Mouse (Mus musculus) intestine, embryonic 15.5 days (tissue): ENCODE measurements at regions not wholly inside any gene's neighbourhood (a gene's known extent, or its start where the extent isn't known, plus 50 kb on each side); places are given as distances from the start of the nearest gene placed in this dataset.

Experiments
- ATAC-seq: fragments of 200-750 bp; cut with Nextera tagmentation; 2 replicates; pipeline ENCODE4 v1.8.0; 2017; ENCODE audit warnings: moderate TSS enrichment, moderate library complexity
- H3K27ac ChIP-seq: fragments of 300-500 bp; sonication (generic); 2 replicates; pipeline ENCODE4 v1.5.1; 2015; ENCODE audit warnings: mild to moderate bottlenecking, inconsistent platforms
- H3K27me3 ChIP-seq: fragments of 300-500 bp; sonication (generic); replicated peaks from 2 replicates; pipeline ENCODE4 v1.6.1; 2015; ENCODE audit warnings: inconsistent platforms
- H3K36me3 ChIP-seq: fragments of 300-500 bp; sonication (generic); 2 replicates; pipeline ENCODE4 v1.6.1; 2015; ENCODE audit warnings: inconsistent platforms
- H3K4me1 ChIP-seq: fragments of 300-500 bp; sonication (generic); replicated peaks from 2 replicates; pipeline ENCODE4 v1.6.1; 2015; ENCODE audit warnings: inconsistent platforms
- H3K4me2 ChIP-seq: fragments of 300-500 bp; sonication (generic); replicated peaks from 2 replicates; pipeline ENCODE4 v1.6.1; 2015; ENCODE audit warnings: mild to moderate bottlenecking, inconsistent platforms
- H3K4me3 ChIP-seq: fragments of 300-500 bp; sonication (generic); replicated peaks from 2 replicates; pipeline ENCODE4 v1.5.1; 2015; ENCODE audit warnings: inconsistent platforms
- H3K9ac ChIP-seq: fragments of 300-500 bp; sonication (generic); 2 replicates; pipeline ENCODE4 v1.6.1; 2015; ENCODE audit warnings: inconsistent platforms
- H3K9me3 ChIP-seq: fragments of 300-500 bp; sonication (generic); 2 replicates; pipeline ENCODE4 v1.6.1; 2016; ENCODE audit warnings: inconsistent platforms
- WGBS: fragments of 180-500 bp; shearing (Covaris S2); methylation state at CpG from one replicate; pipeline ENCODE4 v1.1.7; 2015; 5-methylcytosine and 5-hydroxymethylcytosine counted together

- ATAC-seq = no peak
These were observed 322.2 kb downstream of the Tshz3 start for GRCm38 (mm10) chr7:37020078-37020477.

GRCm38 (mm10) chr7:37024501-37025025, 326.6 kb downstream of the Tshz3 start:
- Histone ChIP-seq H3K4me1 (0 out of 2 replicates have a peak, but pooled peaks cover 3% of the 10 kb centered on the region), H3K27ac (no peak overlapping the region), H3K27me3 (no peaks in the 10 kb centered on the region), H3K4me3 (no peak overlapping the region), H3K4me2 (no peak overlapping the region), H3K9ac (no peak overlapping the region), H3K36me3 (no peaks in the 10 kb centered on the region), H3K9me3 (no peaks in the 10 kb centered on the region)
- ATAC-seq = no peak
- 73% methylated on average over 7 of the region's 7 CpGs for WGBS

More at GRCm38 (mm10) chr7:37020078-37020477, 322.2 kb downstream of the Tshz3 start:
- H3K4me2 ChIP-seq = no peak overlapping the region
- H3K36me3 ChIP-seq = no peaks in the 10 kb centered on the region
- H3K27ac ChIP-seq = no peak overlapping the region
- H3K9ac ChIP-seq = no peak overlapping the region
- no peaks in the 10 kb centered on the region for H3K4me1 ChIP-seq
- no peaks in the 10 kb centered on the region for H3K9me3 ChIP-seq
- 37% methylated on average over 3 of the region's 3 CpGs for WGBS
- H3K4me3 ChIP-seq = no peak overlapping the region
- no peaks in the 10 kb centered on the region for H3K27me3 ChIP-seq

- no peaks in the 10 kb centered on the region for H3K9me3 ChIP-seq
- no peak for ATAC-seq
- no peaks in the 10 kb centered on the region for H3K27me3 ChIP-seq
- H3K9ac ChIP-seq = no peak overlapping the region
- 67% methylated on average over 8 of the region's 8 CpGs for WGBS
- H3K36me3 ChIP-seq = no peaks in the 10 kb centered on the region
- no peak overlapping the region for H3K4me3 ChIP-seq
- no peak overlapping the region for H3K27ac ChIP-seq
- no peaks in the 10 kb centered on the region for H3K4me1 ChIP-seq
- no peak overlapping the region for H3K4me2 ChIP-seq
These were observed 366.9 kb downstream of the Tshz3 start for GRCm38 (mm10) chr7:37064582-37065458.

GRCm38 (mm10) chr7:37077698-37078097, 379.8 kb downstream of the Tshz3 start:
- no peaks in the 10 kb centered on the region for H3K9me3 ChIP-seq
- ATAC-seq = no peak
- no peaks in the 10 kb centered on the region for H3K27me3 ChIP-seq

GRCm38 (mm10) chr7:37078140-37078539, 380.2 kb downstream of the Tshz3 start:
- Histone ChIP-seq H3K4me3 (no peak overlapping the region), H3K27ac (no peak overlapping the region), H3K27me3 (no peaks in the 10 kb centered on the region), H3K4me2 (no peak overlapping the region), H3K9ac (no peak overlapping the region), H3K9me3 (no peaks in the 10 kb centered on the region), H3K36me3 (no peaks in the 10 kb centered on the region), H3K4me1 (peaks cover under 1% of the 10 kb centered on the region; the same call in 1 of the 2 replicates)
- 75% methylated on average over 7 of the region's 7 CpGs for WGBS
- ATAC-seq = no peak

More at GRCm38 (mm10) chr7:37077698-37078097, 379.8 kb downstream of the Tshz3 start:
- Histone ChIP-seq H3K4me3 (no peak overlapping the region), H3K27ac (no peak overlapping the region), H3K4me2 (no peak overlapping the region), H3K36me3 (no peaks in the 10 kb centered on the region), H3K9ac (no peak overlapping the region), H3K4me1 (no peaks in the 10 kb centered on the region; the same call in 1 of the 2 replicates)
- WGBS = 57% methylated on average over 6 of the region's 6 CpGs

- no peaks in the 10 kb centered on the region for H3K9me3 ChIP-seq
- WGBS = 86% methylated on average over 3 of the region's 3 CpGs
- H3K27ac ChIP-seq = no peak overlapping the region
- no peak overlapping the region for H3K9ac ChIP-seq
- H3K36me3 ChIP-seq = no peaks in the 10 kb centered on the region
- no peak overlapping the region for H3K4me2 ChIP-seq
- no peaks in the 10 kb centered on the region for H3K4me1 ChIP-seq
- no peaks in the 10 kb centered on the region for H3K27me3 ChIP-seq
- H3K4me3 ChIP-seq = no peak overlapping the region
- ATAC-seq = no peak
These were observed 391.8 kb downstream of the Tshz3 start for GRCm38 (mm10) chr7:37089726-37090125.

GRCm38 (mm10) chr7:37092572-37092971, 394.7 kb downstream of the Tshz3 start:
- Histone ChIP-seq H3K27me3 (no peaks in the 10 kb centered on the region), H3K4me2 (no peak overlapping the region), H3K27ac (no peak overlapping the region), H3K9me3 (no peaks in the 10 kb centered on the region), H3K4me3 (no peak overlapping the region), H3K9ac (no peak overlapping the region), H3K4me1 (no peaks in the 10 kb centered on the region), H3K36me3 (no peaks in the 10 kb centered on the region)
- no peak for ATAC-seq
- 86% methylated on average over 6 of the region's 6 CpGs for WGBS

GRCm38 (mm10) chr7:37093721-37094120, 395.8 kb downstream of the Tshz3 start:
- Histone ChIP-seq H3K9me3 (no peaks in the 10 kb centered on the region), H3K27me3 (no peaks in the 10 kb centered on the region), H3K27ac (no peak overlapping the region), H3K4me3 (no peak overlapping the region), H3K4me2 (no peak overlapping the region), H3K9ac (no peak overlapping the region), H3K36me3 (no peaks in the 10 kb centered on the region), H3K4me1 (no peaks in the 10 kb centered on the region)
- ATAC-seq = no peak
- WGBS = 70% methylated on average over 3 of the region's 3 CpGs

GRCm38 (mm10) chr7:37095839-37096238, 397.9 kb downstream of the Tshz3 start:
- no peak for ATAC-seq
- no peaks in the 10 kb centered on the region for H3K9me3 ChIP-seq
- WGBS = 82% methylated on average over 11 of the region's 11 CpGs

GRCm38 (mm10) chr7:37096291-37096690, 398.4 kb downstream of the Tshz3 start:
- Histone ChIP-seq H3K4me3 (no peak overlapping the region), H3K4me1 (no peaks in the 10 kb centered on the region), H3K9me3 (no peaks in the 10 kb centered on the region), H3K9ac (no peak overlapping the region), H3K27me3 (no peaks in the 10 kb centered on the region), H3K27ac (no peak overlapping the region), H3K4me2 (no peak overlapping the region), H3K36me3 (no peaks in the 10 kb centered on the region)
- ATAC-seq = no peak
- WGBS = 78% methylated on average over 5 of the region's 5 CpGs

More at GRCm38 (mm10) chr7:37095839-37096238, 397.9 kb downstream of the Tshz3 start:
- no peak overlapping the region for H3K4me3 ChIP-seq
- H3K27me3 ChIP-seq = no peaks in the 10 kb centered on the region
- H3K4me2 ChIP-seq = no peak overlapping the region
- no peak overlapping the region for H3K9ac ChIP-seq
- no peaks in the 10 kb centered on the region for H3K4me1 ChIP-seq
- no peaks in the 10 kb centered on the region for H3K36me3 ChIP-seq
- no peak overlapping the region for H3K27ac ChIP-seq

GRCm38 (mm10) chr7:37098950-37099349, 401.0 kb downstream of the Tshz3 start:
- no peak for ATAC-seq
- no peaks in the 10 kb centered on the region for H3K9me3 ChIP-seq
- no peak overlapping the region for H3K4me2 ChIP-seq
- H3K4me1 ChIP-seq = no peaks in the 10 kb centered on the region
- H3K9ac ChIP-seq = no peak overlapping the region
- H3K27me3 ChIP-seq = no peaks in the 10 kb centered on the region
- no peaks in the 10 kb centered on the region for H3K36me3 ChIP-seq
- no peak overlapping the region for H3K27ac ChIP-seq
- H3K4me3 ChIP-seq = no peak overlapping the region
- 36% methylated on average over 5 of the region's 5 CpGs for WGBS

GRCm38 (mm10) chr7:37104671-37105070, 406.8 kb downstream of the Tshz3 start:
- Histone ChIP-seq H3K36me3 (no peaks in the 10 kb centered on the region), H3K9me3 (no peaks in the 10 kb centered on the region), H3K4me1 (no peaks in the 10 kb centered on the region), H3K27me3 (no peaks in the 10 kb centered on the region), H3K27ac (no peak overlapping the region), H3K4me2 (no peak overlapping the region), H3K4me3 (no peak overlapping the region), H3K9ac (no peak overlapping the region)
- 59% methylated on average over 9 of the region's 9 CpGs for WGBS
- no peak for ATAC-seq

GRCm38 (mm10) chr7:37111071-37111470, 413.2 kb downstream of the Tshz3 start:
- Histone ChIP-seq H3K9ac (no peak overlapping the region), H3K4me3 (no peak overlapping the region), H3K36me3 (no peaks in the 10 kb centered on the region), H3K9me3 (no peaks in the 10 kb centered on the region), H3K27ac (no peak overlapping the region), H3K4me1 (no peaks in the 10 kb centered on the region), H3K27me3 (no peaks in the 10 kb centered on the region), H3K4me2 (no peak overlapping the region)
- 59% methylated on average over 6 of the region's 6 CpGs for WGBS
- ATAC-seq = no peak
